Mouse (Mus musculus): ENCODE results near the gene Cdhr4.

GRCm38 (mm10) chr9:107962916-107963315 is 29.4 kb upstream of the Cdhr4 start:
- no peak for TF ChIP-seq CTCF (IDR thresholded peaks at IDR 0.05; ENCODE audit: low read depth)
- no peak for TF ChIP-seq EP300 (optimal IDR thresholded peaks at IDR 0.05)

All from stomach, postnatal 0 days (tissue).